Mouse (Mus musculus) gastrocnemius, adult 18-20 months (tissue): Measurements from ENCODE around the gene Ccdc80. TPM values are rescaled to one million over a fixed set of nuclear protein-coding genes. Genes with fewer than 3 reads are reported as not detected.

Experiments used
- DNase-seq: peaks from one replicate; pipeline ENCODE4 v3.0.0; 2021; ENCODE audit warnings: low spot score
- total RNA-seq, 2 experiments: library from RNA; stranded (reverse); gene quantifications; 2 replicates each; pipeline ENCODE4 v1.2.3; 2021

The Ccdc80 gene
- total RNA-seq, 2 experiments from 2014 or later, result 13.2 to 26.4 TPM

DNA sequence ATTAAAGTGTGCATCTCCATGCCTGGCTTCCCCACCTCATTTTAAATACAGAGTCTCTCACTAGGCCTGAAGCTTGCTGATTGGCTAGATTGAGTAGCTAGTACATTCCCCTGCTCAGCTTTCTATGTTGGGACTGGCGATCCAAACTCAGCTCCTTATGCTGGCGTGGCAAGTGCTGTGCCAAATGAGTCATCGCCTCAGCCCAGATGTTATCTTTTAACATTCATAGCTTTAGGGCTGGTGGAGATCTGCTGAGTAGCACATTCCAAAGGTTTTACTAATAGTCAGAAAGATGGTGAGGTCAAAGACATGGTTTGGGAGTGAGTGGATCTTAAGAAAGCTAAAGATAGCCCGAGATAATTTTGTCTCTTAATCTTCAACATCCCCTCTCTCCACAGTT, 17.3 kb downstream of the Ccdc80 start:
- peak; percentile 70 for DNase-seq

DNA sequence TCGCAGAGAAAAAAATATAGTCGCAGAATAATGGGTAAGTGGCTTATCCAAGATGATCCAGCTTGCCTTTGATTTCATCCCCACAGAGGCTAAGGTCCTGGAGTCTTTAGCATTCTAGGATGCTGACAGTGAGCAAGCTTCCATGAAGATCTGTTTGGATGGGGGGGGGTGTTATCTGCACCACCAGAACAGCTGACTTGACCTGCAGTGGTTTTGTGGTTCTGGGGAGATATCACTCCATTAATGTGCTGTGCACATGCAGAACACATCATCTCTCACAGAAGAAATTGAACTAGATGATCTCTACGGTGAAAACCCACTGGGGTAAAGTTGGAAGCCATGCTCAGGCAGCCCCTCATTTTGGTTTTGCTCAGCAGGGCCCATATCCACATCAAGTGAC, 24.0 kb downstream of the Ccdc80 start:
- DNase-seq, result no peak

DNA sequence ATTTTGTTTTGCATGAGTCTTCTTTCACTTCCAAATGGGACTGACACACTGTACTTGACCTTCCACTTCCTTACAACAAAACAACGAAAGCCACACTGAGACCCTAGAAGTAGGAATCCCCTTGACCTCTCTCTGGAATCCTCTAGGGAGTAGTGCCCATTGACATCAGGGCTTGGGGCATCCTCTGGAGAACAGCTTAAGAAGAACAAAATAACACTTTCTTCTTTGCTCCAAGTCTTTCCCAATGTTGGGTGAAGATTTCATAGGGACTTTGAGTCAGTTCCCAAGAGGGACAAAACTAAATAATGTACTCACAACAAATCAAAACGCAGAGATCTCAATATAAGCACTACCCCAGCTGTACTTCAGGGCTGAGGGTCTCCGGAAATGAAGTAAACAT, 25.6 kb downstream of the Ccdc80 start:
- no peak for DNase-seq

DNA sequence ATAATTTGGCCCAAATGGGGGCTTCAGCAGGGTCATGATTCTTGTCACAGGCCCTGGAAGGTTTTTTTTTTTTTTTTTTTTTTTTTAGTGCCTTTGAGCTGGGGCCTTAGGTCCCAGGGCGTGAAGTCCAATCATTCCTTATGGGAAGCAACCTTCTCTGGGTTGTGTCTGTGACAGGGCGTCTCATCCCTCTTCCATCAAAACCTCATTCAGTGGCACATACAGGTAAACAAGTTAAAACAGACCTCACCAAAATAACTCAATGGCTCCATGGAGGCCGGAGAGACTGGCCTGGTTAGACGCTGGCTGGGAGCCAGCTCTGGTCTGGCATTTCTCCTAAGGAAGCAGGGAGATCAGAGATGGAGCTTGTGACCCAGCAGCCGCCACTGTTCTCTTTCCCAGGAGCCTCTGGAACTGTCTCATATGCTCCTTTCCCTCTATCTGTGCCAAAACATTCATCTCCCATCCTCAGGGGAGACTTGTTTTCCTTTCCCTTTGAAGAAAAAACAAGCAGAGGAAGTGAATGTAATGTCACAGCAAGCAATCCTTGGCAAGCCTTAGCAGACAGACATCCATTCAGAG, 27.7 kb downstream of the Ccdc80 start:
- peak; percentile 57 for DNase-seq

DNA sequence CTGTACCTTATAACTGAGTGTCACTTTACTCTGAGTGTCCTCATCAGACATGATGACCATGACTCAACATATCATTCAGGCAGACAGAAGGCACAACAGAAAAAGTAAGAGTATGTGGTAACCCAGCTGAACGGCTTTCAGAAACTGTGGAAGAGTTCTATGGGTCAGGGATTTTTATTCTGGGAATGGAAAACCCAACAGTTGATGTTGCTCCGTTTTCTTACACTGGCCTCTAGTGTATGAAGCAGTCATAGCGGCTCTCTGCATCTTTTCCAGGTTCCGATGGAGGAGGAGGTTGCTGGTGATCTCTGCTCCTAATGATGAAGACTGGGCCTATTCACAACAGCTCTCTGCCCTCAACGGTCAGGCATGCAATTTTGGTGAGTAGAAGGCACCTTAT, 29.4 kb downstream of the Ccdc80 start:
- DNase-seq, result peak; percentile 30

DNA sequence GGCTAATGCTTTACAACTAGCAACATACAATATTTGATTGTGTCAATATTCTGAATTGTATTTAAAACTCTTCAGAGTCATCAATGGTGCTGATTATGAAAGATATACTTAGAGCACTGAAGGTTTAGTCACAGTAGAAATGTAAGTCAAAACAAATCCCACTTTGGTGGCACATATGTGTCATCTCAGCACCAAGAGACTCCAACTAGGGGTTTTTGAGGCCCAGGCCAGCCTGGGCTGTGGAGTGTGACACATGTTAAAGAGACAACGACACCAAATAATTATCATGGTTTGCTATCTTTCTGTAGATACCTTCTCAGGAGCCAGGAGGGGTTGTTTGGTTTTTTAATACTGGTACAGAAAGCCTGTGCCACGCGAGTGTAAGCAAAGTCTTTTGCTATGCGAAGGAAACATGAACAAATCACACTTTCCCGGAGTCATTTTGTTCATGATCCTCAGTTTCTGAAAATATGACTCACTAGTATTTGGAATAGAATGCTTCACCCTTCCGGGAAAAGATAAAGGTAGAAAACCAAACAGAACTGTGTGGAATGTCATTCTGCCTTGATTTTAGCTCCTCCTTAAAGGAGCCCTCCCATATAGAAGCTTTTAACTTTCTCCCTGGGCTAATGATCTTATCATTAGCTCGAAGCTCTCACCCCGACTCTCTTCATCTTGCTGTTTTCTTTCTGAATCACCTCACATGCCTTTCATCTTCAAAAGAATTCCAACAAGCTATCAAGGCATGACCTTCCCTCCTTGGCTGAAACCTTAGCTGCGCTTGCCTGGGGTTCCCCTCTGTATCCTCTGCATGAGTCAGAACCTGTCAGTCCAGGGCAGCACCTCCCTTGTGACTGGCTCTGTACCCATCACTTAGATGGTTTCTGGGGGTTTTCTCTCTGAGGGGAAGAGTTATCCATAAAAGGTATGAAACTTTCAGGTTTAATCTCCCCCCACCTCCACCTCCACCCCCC, 31.3 kb downstream of the Ccdc80 start:
- DNase-seq, result no peak

DNA sequence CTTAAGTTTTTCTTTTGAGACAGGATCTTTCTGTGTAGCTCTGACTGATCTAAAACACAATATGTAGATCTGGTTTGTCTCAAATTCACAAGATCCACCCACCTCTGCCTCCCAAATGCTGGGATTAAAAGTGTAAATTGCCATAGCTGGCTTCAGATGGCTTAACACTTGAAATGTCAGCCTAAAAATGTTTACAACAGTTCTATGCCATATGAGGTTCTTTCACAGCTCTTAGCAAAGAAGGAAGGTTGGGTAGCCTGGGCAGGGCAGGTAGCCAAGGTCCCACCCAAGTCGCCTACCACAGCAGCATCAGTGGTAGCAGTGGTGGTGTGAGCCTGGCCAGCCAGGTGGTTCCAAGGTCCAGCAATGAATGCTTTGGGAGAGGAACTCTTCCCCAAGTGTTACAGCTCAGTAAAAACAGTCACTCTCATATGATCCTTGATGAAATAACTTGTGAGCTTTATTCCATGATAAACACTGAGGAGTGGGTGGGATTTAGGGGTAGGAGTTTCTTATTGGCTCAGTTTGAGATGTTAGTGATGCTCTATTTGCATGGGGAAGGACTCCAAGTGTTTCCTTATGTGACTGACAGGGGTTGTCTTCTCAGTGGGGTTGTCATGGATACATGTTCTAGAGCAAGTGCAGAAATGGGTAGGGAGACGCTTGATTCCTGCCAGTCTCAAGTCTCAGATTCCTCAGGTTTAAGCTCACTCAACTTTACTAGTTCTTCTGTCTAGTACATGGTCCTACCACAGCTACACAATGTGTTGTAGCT, 34.9 kb downstream of the Ccdc80 start:
- no peak for DNase-seq

DNA sequence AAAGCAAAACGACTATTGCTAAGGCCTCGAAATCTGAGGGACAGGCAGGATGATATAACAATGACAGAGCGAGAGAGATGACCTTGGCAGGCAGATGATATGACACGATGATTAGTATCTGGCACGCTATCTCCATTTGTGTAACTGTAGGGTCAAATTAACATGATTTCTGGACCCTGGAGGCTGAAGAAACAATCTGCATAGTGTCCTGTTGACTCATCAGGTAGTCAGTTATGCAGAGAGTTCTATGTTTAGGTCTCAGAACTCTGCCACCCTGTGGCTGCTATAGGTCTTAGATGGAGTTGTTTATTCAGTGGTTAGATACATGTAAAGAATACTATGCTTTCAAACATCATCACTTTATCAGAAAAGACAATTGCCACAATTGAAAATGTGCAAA, 48.5 kb downstream of the Ccdc80 start:
- no peak for DNase-seq

DNA sequence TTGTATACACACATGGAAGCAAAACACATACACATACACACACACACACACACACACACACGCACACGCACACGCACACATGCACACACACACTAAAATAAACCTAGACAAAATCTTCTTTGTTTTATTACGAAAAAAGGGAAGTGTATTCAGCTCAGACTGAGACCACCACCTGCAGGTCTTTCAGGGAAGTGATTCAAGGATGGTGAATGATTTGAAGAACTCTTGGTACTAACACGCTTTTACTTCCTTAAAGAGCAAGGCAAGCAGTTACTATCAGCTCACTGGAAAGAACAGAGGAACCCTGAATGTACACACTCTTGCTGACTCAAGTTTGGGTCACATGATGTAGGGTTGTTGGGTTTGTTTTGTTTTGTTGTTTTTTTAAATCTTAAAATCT, 49.4 kb downstream of the Ccdc80 start:
- no peak for DNase-seq

DNA sequence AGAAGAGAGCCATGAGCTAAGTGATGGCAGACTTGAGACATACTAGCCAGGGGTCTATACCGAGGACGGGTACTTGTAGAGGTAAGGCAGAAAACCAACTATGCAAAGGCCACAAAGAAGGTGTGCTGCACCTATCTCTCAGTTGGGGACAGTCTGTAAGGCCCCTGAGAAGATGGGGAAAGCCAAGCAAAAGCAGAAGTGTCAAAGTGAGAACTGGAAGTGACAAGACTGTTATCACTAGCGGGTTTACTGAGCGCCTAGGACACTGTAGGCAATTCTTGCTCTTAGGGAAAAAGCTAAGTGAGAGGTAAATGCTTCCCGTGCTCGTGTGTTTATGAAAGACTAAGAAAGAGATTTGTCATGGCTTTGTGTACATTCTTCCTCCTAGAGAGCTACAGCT, 51.9 kb downstream of the Ccdc80 start:
- no peak for DNase-seq

DNA sequence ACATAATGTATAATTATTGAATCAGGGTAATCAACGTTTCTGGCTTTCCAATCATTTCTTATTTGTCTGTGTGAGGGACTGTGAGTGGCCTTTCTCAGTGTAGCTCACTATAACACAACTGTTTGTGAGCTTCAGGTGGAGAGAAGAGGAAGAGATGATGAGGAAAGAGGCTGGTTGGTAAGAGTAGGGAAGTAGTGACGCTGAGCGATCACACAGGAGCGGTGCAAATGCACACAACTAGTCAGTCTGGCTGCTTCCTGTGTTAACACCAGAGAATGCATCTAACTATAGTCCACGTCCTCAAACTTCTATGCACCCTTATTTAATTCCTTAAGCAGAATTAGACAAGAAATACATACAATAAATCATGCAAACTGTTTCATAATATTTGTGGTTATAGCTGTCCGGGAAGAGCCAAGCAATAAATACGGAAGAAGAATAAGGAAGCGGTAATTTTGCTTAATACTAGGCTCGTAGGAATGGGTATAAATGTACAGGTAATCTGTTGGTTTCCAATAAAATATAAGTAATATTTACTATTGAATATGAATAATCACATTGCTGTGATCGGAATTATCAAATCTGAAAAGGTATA, 55.4 kb downstream of the Ccdc80 start:
- no peak for DNase-seq

DNA sequence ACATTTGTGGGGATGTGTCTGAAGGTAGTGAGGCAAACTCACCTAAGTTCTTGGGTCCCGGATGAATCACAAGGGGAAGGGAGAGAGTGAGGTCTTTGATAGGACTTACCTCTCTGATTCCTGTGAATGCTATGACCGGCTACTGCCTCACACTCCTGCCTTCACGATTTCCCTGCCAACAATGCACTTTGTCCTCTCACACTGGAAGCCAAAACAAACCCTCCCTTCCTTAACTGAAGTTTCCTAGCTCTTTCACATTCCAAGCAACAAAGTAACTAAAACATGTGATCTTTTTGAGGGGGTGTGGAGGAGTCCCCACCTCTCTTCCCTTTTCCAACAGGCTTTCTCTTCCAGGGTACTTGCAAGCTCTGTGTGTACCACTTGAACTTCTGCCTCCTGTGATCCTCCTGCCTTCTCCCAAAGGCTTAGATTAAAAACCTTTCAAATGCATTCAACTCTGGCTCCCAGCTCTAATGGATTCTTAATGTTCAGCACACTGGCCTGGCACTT, 61.6 kb downstream of the Ccdc80 start:
- no peak for DNase-seq

DNA sequence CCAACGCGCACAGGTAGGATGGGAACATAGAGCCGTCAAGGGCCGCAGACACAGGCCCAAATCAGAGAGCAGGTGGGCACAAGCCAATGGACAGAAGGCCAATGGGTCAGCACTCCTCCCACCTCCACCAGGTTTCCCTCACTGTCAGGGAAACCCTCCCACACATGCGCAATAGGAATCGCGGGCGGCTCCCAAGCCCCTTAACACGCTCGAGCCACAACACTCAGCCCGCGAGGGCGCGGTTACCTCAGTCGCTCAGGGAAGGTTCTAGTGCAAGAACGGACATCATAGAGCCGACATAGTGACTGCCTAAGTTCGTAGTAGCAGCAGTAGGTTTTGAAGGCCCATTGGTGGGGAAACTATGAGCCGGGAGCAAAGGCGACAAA, 64.9 kb downstream of the Ccdc80 start:
- DNase-seq, result peak; percentile 59

DNA sequence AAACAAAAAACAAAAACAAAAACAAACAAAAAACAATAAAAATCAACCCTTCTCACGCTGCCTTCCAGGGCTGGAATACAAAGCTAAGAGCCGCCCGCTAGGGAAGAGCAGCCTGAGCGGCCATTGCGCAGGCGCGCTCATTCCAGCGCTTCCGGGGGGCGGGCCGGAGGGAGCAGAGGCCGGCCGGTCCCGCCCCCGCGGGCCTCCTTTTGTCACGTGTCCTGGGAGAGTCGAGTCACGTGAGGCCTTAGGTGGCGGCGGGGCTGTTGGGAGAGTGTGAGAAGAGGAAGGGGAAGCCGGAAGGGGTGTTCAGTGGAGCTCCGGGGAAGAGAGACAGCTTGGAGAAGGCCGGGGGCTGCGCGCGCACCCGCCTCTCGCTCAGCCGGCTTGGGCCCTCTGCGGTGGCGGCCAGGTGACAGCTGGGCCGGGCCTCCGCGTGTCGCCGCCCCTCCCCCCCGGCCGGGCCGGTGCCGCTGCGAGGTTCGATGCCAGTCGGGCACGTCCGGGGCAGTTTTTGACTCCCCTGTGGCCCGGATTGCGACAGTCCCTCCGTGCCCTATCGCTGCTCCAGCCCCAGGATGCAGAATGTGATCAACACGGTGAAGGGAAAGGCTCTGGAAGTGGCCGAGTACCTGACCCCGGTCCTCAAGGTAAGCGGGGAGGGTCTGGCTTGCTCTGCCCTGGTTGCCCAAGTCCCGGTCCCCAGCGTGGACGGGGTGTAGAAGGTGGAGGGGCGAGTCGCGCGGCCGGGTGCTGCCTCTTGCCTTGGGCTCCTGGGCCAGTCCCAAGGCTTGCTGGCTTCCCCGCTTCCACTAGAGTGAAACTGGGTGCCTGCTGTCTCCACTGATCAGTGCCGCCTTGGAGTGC, 65.6 kb downstream of the Ccdc80 start, which contains the start of the genes Slc35a5 and Atg3:
Gene Slc35a5 (minus strand): TSS at position 185 of the 867 bp plus-strand sequence.
Gene Atg3 (plus strand): TSS at position 264 of the 867 bp plus-strand sequence.
- peak; percentile 95 for DNase-seq

DNA sequence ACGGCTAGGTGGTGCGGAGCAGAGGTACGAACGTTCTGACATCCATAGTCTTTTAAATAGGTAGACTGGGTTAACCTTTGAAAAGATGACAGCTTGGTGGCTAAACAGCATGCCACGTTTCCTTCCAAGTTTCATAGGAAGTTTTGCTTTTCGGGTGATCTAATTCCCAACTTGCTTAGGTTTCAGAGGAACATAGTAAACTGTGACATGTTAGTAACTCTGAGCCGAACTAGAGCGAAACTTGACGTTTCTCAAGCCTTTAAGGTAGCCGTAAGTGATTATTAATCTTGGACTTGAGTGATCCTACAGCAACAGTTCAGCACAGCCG, 66.2 kb downstream of the Ccdc80 start:
- no peak for DNase-seq

Other genes starting within 250 kb of the Ccdc80 start
- gene Cd200r2, start 226.3 kb upstream of the Ccdc80 start, total RNA-seq, result not detected
- not detected for gene Cd200r3, start 149.7 kb upstream of the Ccdc80 start, total RNA-seq
- 1 to 10 TPM; 2.4 to 3.5 TPM for gene Slc35a5, start 65.3 kb downstream of the Ccdc80 start, total RNA-seq
- gene Atg3, start 65.4 kb downstream of the Ccdc80 start, total RNA-seq, result 10 to 100 TPM; 19.8 to 26.0 TPM
- gene Btla, start 130.9 kb downstream of the Ccdc80 start, total RNA-seq, result under 1 TPM; 0.14 to 0.23 TPM